Mouse (Mus musculus) heart, embryonic 12.5 days (tissue): ENCODE measurements around the gene Clmn. TPM values are rescaled to one million over a fixed set of nuclear protein-coding genes. Genes with fewer than 3 reads are reported as not detected.
"Not testable (repeated sequence)": the region's sequence is repeated elsewhere in the genome, so short reads cannot be mapped to it uniquely, and the experiment has no call there.

Experiments used
- ATAC-seq: fragments of 200-750 bp; cut with Nextera tagmentation; 2 replicates; pipeline ENCODE4 v1.8.0; 2017; ENCODE audit warnings: moderate TSS enrichment, moderate library complexity; ENCODE audit not compliant: insufficient number of reproducible peaks, low FRiP score
- H3K27ac ChIP-seq: fragments of 300-500 bp; sonication (generic); 2 replicates; pipeline ENCODE4 v1.5.1; 2016; ENCODE audit warnings: mild to moderate bottlenecking, moderate library complexity; ENCODE audit not compliant: poor library complexity, severe bottlenecking
- H3K27me3 ChIP-seq: fragments of 300-500 bp; sonication (generic); replicated peaks from 2 replicates; pipeline ENCODE4 v1.6.1; 2016; ENCODE audit warnings: mild to moderate bottlenecking, moderate library complexity
- H3K36me3 ChIP-seq: fragments of 300-500 bp; sonication (generic); 2 replicates; pipeline ENCODE4 v1.6.1; 2016; ENCODE audit warnings: mild to moderate bottlenecking, moderate library complexity
- H3K4me1 ChIP-seq: fragments of 300-500 bp; sonication (generic); replicated peaks from 2 replicates; pipeline ENCODE4 v1.6.1; 2016; ENCODE audit warnings: mild to moderate bottlenecking
- H3K4me2 ChIP-seq: fragments of 300-500 bp; sonication (generic); 2 replicates; pipeline ENCODE4 v1.6.1; 2016; ENCODE audit warnings: mild to moderate bottlenecking, moderate library complexity
- H3K4me3 ChIP-seq: fragments of 300-500 bp; sonication (generic); 2 replicates; pipeline ENCODE4 v1.5.1; 2016; ENCODE audit warnings: mild to moderate bottlenecking
- H3K9ac ChIP-seq: fragments of 300-500 bp; sonication (generic); 2 replicates; pipeline ENCODE4 v1.6.1; 2016; ENCODE audit warnings: mild to moderate bottlenecking, moderate library complexity
- H3K9me3 ChIP-seq: fragments of 300-500 bp; sonication (generic); replicated peaks from 2 replicates; pipeline ENCODE4 v1.6.1; 2016; ENCODE audit warnings: mild to moderate bottlenecking, moderate library complexity
- WGBS: fragments of 180-500 bp; shearing (Covaris S2); methylation state at CpG from one replicate; pipeline ENCODE4 v1.1.7; 2016; 5-methylcytosine and 5-hydroxymethylcytosine counted together
- polyA plus RNA-seq: library from polyadenylated mRNA; unstranded; fragments of >200 nt; fragmentation: Nextera tagmentation; extraction: Ambion mirVana; gene quantifications from 2 replicates; pipeline ENCODE4 v1.2.1, GENCODE M21; 2016

Clmn gene
- polyA plus RNA-seq, 1 experiment from 2014 or later: 0.56 TPM

GRCm38 (mm10) chr12:104737666-104738065 lies 127.2 kb downstream of the Clmn start:
- Histone ChIP-seq H3K9ac (no peak overlapping the region), H3K4me3 (no peak overlapping the region), H3K36me3 (peaks cover 21% of the 10 kb centered on the region), H3K4me2 (no peak overlapping the region), H3K27me3 (no peaks in the 10 kb centered on the region), H3K4me1 (peaks cover 52% of the 10 kb centered on the region), H3K27ac (no peak overlapping the region), H3K9me3 (no peaks in the 10 kb centered on the region)
- WGBS: 89% methylated on average over 10 of the region's 10 CpGs
- ATAC-seq: no peak

- H3K9me3 ChIP-seq: no peaks in the 10 kb centered on the region
- WGBS: 74% methylated on average over 3 of the region's 3 CpGs
- H3K36me3 ChIP-seq: peaks cover 30% of the 10 kb centered on the region
- H3K27ac ChIP-seq: no peak overlapping the region
- ATAC-seq: no peak
- H3K4me3 ChIP-seq: no peak overlapping the region
- H3K4me1 ChIP-seq: peaks cover 41% of the 10 kb centered on the region
- no peak overlapping the region for H3K9ac ChIP-seq
- H3K27me3 ChIP-seq: no peaks in the 10 kb centered on the region
- H3K4me2 ChIP-seq: no peak overlapping the region
These were observed 128.9 kb downstream of the Clmn start for GRCm38 (mm10) chr12:104735993-104736395.

GRCm38 (mm10) chr12:104733165-104733564 lies 131.7 kb downstream of the Clmn start:
- H3K4me2 ChIP-seq: no peak overlapping the region
- ATAC-seq: no peak
- peaks cover 50% of the 10 kb centered on the region for H3K36me3 ChIP-seq
- H3K9ac ChIP-seq: no peak overlapping the region
- no peaks in the 10 kb centered on the region for H3K27me3 ChIP-seq
- no peak overlapping the region for H3K27ac ChIP-seq
- peaks cover 23% of the 10 kb centered on the region for H3K4me1 ChIP-seq
- no peaks in the 10 kb centered on the region for H3K9me3 ChIP-seq
- H3K4me3 ChIP-seq: no peak overlapping the region

- WGBS: 88% methylated on average over 3 of the region's 3 CpGs
- peaks cover 23% of the 10 kb centered on the region for H3K4me1 ChIP-seq
- no peak overlapping the region for H3K9ac ChIP-seq
- H3K9me3 ChIP-seq: no peaks in the 10 kb centered on the region
- peaks cover 54% of the 10 kb centered on the region for H3K36me3 ChIP-seq
- no peak overlapping the region for H3K4me3 ChIP-seq
- no peaks in the 10 kb centered on the region for H3K27me3 ChIP-seq
- ATAC-seq: no peak
- H3K4me2 ChIP-seq: no peak overlapping the region
- no peak overlapping the region for H3K27ac ChIP-seq
These were observed 133.1 kb downstream of the Clmn start for GRCm38 (mm10) chr12:104731782-104732181.

GRCm38 (mm10) chr12:104726436-104726835 lies 138.4 kb downstream of the Clmn start:
- H3K4me1 ChIP-seq, H3K4me3 ChIP-seq, H3K27me3 ChIP-seq, H3K9ac ChIP-seq, H3K9me3 ChIP-seq, H3K27ac ChIP-seq, H3K4me2 ChIP-seq, ATAC-seq: not testable (repeated sequence)
- H3K36me3 ChIP-seq: peaks cover 76% of the 10 kb centered on the region
- 81% methylated on average over 2 of the region's 2 CpGs for WGBS

- Histone ChIP-seq H3K27me3 (no peaks in the 10 kb centered on the region), H3K4me1 (peaks cover 22% of the 10 kb centered on the region), H3K4me2 (no peak overlapping the region), H3K36me3 (peaks cover 56% of the 10 kb centered on the region), H3K4me3 (no peak overlapping the region), H3K27ac (no peak overlapping the region), H3K9ac (no peak overlapping the region), H3K9me3 (no peaks in the 10 kb centered on the region)
- WGBS: 91% methylated on average over 10 of the region's 10 CpGs
- no peak for ATAC-seq
These were observed 142.8 kb downstream of the Clmn start for GRCm38 (mm10) chr12:104722056-104722455.

GRCm38 (mm10) chr12:104721011-104721410 lies 143.9 kb downstream of the Clmn start:
- H3K9me3 ChIP-seq: no peaks in the 10 kb centered on the region
- H3K4me3 ChIP-seq: no peak overlapping the region
- H3K36me3 ChIP-seq: peaks cover 50% of the 10 kb centered on the region
- H3K27ac ChIP-seq: no peak overlapping the region
- WGBS: 81% methylated on average over 3 of the region's 3 CpGs
- H3K4me2 ChIP-seq: no peak overlapping the region
- H3K27me3 ChIP-seq: no peaks in the 10 kb centered on the region
- ATAC-seq: no peak
- peaks cover 30% of the 10 kb centered on the region for H3K4me1 ChIP-seq
- H3K9ac ChIP-seq: no peak overlapping the region

- WGBS: 76% methylated on average over 5 of the region's 5 CpGs
- peak; percentile 36; the same call in 1 of the 2 replicates for ATAC-seq
- H3K4me1 ChIP-seq: peaks cover 27% of the 10 kb centered on the region
- no peaks in the 10 kb centered on the region for H3K27me3 ChIP-seq
- no peak overlapping the region for H3K4me3 ChIP-seq
- H3K9me3 ChIP-seq: no peaks in the 10 kb centered on the region
- H3K9ac ChIP-seq: no peak overlapping the region
- H3K4me2 ChIP-seq: no peak overlapping the region
- H3K36me3 ChIP-seq: peaks cover 59% of the 10 kb centered on the region
- H3K27ac ChIP-seq: no peak overlapping the region
These were observed 145.9 kb downstream of the Clmn start for GRCm38 (mm10) chr12:104718956-104719355.

- no peak for ATAC-seq
- Histone ChIP-seq H3K36me3 (peaks cover 62% of the 10 kb centered on the region), H3K9ac (no peak overlapping the region), H3K4me2 (no peak overlapping the region), H3K4me1 (peaks cover 27% of the 10 kb centered on the region), H3K27me3 (no peaks in the 10 kb centered on the region), H3K4me3 (no peak overlapping the region), H3K27ac (no peak overlapping the region), H3K9me3 (no peaks in the 10 kb centered on the region)
- 81% methylated on average over 5 of the region's 5 CpGs for WGBS
These were observed 148.5 kb downstream of the Clmn start for GRCm38 (mm10) chr12:104716409-104716808.

GRCm38 (mm10) chr12:104715453-104715852 lies 149.4 kb downstream of the Clmn start:
- H3K27ac ChIP-seq: no peak overlapping the region
- H3K36me3 ChIP-seq: peaks cover 64% of the 10 kb centered on the region
- no peak overlapping the region for H3K4me3 ChIP-seq
- peaks cover 27% of the 10 kb centered on the region for H3K4me1 ChIP-seq
- no peak overlapping the region for H3K9ac ChIP-seq
- no peaks in the 10 kb centered on the region for H3K9me3 ChIP-seq
- H3K4me2 ChIP-seq: no peak overlapping the region
- 85% methylated on average over 5 of the region's 5 CpGs for WGBS
- H3K27me3 ChIP-seq: no peaks in the 10 kb centered on the region
- no peak for ATAC-seq
